Mouse (Mus musculus) cerebellum, adult 11-12 months (tissue): Measurements from ENCODE around the gene Best3.

Experiments used
- DNase-seq: peaks from one replicate; pipeline ENCODE4 v3.0.0; 2022

Best3 gene

GRCm38 (mm10) chr10:116986264-116987082 lies at the start of gene Best3:
Gene Best3 (plus strand): TSS chr10:116986314.
- DNase-seq: no peak

DNA sequence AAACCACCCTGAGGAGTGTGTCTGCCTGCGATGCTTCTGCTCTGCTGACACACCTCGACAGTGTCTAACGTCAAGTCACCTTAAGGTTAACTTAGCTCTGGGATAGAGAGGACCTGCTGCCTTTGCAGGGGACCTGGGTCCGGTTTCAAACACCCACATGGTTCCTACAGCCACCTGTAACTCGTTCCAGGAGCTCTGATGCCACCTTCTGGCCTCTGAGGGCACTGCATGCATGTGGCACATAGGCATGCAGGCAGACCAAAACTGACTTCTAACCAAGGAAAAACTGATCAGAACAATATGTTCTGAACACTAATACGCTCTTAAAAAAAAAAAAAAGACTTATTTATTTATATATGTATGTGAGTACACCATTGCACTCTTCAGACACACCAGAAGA lies 43.1 kb upstream of the Best3 start:
- DNase-seq: no peak

- no peak for DNase-seq
Observed at GRCm38 (mm10) chr10:116944144-116944543, 42.0 kb upstream of the Best3 start.

DNA sequence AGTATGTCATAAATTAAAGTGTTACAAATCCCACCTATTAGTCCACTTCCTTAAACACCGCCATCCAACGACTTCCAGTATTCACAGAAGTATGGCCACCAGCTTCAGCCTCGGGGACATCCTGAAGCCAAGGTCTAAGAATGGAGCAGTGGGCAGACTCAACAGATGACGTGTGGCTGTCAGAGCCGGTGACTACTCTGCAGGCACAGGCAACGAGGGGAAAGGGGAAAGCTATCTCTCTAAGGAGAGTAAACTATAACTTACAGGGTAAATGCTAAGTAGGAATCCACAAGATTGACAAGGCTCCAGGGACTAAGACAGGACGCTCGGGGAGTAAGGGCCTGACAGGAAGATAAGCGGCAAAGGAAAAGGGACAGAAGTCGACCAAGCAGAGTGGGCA lies 41.2 kb upstream of the Best3 start:
- DNase-seq: no peak

DNA sequence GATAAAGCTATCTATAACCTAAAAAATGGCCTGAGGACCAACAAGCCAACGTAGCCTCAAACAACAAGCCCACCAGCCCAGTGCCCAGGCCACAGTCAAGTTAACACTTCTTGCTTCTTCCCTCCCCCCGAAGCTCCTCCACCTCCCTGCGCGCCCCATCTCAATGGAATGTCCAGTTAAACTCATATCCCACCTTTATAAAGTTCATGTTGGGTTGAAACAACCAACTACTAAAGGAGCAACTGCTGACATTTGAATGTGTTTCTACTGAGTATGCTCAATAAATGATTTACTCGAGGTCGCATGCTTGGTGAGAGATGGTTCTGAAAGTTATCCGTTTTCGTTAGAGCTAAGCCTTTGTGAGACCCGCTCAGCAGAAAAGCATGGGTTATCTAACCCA lies 37.7 kb upstream of the Best3 start:
- no peak for DNase-seq

DNA sequence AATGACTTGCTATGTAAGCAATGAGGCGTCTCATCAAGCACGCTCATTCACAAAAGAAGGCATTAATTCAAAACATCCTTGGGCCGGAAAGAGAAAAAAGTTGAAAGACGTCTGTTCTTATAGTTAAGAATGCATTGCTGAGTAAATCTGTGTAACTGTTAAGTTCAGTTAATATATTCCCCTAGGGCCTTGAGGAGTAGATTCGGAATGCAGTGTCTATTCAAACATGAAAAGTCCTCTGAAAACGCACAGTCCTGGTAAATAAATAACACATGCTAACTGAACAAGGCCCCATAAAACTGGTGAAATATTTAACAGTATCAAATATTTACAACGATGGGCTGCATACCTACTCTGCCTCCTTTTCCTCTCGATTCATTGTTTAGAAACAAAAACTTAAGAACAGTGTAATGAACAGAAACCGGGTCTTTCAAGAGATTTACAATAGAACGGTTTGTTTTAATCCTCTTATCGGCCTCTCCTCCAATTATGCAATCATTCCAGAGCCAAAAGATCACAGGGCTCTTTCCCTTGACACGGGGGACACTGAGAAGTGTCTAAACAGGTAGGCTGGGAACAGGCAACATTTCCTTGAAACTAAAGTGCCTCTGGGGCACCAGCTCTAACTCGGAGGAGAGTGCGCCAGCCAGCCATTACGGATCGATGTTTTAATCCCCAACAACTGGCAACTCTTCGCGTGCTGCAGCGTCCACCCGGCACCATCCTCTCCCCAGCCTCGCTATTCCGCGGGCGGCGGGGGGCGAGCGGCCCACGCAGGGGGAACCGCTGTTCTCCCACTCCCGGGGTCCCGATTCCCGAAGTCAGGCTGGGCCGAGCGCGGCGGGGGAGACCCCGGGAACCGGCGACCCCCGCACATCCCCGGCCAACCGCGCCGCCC lies 36.8 kb upstream of the Best3 start:
- peak; percentile 70 for DNase-seq

DNA sequence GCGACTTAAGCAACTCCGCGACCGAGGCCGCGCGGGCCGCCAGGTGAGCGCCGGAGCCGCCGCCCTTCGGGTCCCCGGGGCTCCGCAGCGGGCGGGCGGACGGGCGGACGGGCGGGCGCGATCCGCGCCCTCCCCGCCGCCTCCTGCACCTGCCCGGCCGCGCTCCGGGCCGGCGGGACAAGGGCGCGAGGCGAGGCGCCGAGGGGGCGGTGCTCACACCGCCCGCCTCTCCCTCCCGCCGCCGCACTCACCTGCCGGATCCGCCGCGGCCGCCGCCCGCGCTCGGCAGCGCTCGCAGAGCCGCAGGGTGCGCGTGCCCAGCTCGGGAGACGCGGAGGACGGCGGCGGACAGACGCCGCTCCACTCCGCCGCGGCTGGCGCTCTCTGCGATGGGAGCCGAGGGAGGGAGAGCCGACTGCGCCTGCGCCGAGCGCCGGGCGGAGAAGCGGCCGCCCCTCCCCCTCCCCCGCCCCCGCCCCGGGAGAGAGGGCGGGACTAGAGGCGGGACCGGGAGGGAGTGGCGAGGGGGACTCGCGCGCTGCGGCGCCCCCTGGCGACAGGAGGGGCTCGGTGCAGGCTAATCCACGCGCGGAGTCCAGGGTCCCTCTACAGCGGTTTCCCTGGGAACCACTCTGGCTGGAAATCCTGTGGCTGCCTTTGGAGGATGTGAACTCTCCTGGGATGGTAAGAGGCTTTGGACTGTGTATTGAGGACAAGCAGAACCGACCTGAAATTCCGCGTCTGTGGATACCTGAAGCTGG lies 35.9 kb upstream of the Best3 start, which contains the start of gene Rab3ip:
Gene Rab3ip (minus strand): TSS at position 761 of the 761 bp plus-strand sequence.
- DNase-seq: peak; percentile 91

- DNase-seq: peak; percentile 29
Observed at GRCm38 (mm10) chr10:116950886-116951285, 35.2 kb upstream of the Best3 start.

DNA sequence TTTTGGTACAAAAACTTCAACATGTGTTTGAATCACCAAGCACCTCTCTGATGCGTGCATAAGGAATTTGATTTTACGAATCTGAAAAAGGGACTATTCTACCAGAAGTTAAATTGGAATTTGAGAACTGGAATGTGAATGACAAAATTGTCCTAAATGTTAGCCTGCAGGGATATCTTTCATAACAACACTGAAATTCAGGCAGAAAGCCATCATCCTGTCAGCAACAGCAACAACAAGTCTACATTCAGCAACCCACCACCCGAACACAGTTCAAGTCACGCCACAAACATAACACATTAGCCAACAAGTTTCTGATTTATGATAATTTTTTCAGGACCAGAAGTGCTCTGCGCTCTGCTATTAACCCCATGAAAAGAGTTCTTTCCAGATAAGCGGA lies 30.9 kb upstream of the Best3 start:
- no peak for DNase-seq

GRCm38 (mm10) chr10:116956483-116957158 lies 29.5 kb upstream of the Best3 start:
- no peak for DNase-seq

DNA sequence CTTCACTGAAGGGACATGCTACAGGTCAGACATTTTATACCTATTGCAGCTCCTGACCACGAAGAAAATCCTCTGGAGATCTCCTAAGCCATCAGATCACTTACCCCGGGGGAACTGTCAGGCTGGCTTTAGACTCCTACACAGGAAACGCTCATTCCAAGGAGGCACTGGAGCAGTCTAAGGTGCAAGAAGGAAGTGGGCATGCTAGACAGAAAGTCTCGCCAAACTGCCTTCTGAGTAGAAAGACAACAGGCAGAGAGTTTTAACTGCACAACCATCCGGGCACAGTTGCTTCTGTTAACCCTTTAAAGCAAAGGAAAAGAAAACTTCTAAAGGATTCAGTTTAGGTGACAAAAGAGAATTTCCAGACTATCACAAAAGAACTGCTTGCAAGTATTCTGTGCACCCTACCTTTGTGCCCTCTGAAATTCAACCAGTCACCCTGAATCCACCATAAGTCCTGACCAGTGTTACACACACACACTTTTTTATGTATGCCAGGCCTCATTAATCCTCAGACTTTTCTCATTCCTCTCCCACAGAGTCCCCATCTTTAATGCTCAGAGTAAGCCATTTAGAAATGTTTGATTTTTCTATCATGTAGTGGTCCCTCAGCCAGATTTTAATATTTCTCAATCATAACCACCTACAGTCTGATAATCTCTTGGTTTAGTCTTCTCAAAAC lies 28.1 kb upstream of the Best3 start:
- no peak for DNase-seq

DNA sequence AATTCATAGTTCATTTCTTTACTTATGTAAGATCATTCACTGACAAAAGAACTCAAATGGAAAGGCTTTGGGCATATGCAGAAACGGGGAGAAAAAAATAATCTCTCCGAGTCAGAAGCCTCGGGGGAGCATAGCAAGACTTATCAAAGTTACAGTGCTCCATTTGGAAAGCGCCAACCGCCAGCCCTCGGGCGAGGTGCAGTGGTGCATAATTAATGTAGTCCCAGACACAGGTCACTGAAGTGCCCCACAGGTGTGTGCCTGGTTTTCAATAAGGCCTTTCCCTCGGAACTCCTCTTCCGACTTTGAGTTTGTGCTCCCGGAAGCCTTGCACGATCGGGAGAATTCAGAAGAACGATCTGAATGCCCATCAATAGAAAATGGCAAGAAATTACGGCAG lies 24.0 kb upstream of the Best3 start:
- no peak for DNase-seq

DNA sequence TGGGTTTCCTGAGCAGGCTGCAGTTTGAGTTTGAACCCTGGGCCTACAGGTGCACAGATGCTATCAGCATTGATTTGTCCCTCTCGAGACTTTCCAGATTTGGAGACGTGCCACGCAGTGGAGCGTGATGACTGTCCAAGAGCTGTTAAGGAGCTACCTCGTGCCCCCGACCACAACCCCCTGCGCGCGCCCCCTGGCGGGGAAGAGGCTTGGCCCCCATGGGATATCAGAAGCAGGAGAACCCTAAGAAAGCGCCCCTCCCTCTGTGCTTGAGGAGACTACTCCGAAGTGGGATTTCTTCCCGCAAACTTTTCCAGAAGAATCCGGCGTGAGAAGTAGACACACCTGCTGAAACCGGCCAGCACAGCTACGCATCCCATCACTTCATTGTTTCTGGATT lies 23.3 kb upstream of the Best3 start:
- no peak for DNase-seq

DNA sequence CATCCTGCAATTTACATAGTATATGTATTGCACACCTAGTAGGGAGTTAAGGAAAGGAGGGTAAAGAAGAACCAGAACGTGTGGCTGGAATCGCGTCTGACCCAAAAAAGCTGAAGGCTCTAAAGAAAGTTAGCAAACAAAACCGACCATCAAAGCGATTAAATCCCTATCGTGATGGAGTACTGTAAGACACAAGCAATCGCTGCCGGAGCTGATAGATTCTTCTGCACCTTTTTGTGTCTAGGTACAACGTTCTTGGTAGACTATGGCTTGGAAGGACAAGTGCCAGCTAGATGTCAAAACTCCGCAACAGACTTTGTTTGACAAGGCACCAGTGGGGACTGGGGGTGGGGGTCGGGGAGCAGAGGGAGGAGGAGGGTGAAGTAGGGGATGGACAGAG lies 22.0 kb upstream of the Best3 start:
- DNase-seq: no peak

- no peak for DNase-seq
Observed at GRCm38 (mm10) chr10:116964571-116964970, 21.5 kb upstream of the Best3 start.

DNA sequence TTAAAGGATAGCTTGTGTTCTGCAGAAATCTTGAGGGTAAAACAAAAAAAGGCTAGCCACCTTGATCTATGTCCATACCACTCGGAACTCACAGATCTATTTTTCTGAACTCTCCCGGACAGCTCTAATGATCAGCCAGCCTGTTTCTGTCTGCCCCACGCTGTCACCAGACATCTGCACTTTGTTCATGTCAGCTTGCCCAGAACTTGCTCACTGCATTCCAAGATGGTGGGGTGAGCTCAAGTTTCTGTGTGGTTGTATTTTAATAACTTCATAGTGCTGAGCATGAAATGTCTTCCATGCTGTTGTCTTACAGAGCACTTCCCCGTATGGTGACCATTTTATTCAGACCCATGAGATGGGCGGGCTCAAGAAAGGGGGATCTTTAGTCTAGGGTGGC lies 20.8 kb upstream of the Best3 start:
- DNase-seq: no peak

DNA sequence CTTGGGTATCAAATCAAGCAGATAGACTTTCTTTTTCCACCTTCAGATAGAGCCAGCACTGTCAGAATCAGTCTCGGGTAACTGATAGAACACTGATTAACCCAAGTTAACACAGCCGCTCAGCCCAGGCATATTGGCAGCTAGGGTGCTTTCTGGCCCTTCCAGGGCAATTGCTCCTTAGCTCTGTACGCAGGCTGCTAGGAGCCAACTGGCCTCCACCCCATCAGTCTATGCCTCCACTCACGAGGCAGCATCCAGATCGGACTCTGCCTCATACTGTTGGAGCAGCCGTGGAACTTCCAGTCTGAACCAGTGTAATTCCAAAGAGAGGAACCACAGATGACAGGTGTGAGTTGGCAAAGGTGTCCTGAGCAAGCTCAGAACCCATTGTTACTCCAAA lies 20.0 kb upstream of the Best3 start:
- DNase-seq: no peak

DNA sequence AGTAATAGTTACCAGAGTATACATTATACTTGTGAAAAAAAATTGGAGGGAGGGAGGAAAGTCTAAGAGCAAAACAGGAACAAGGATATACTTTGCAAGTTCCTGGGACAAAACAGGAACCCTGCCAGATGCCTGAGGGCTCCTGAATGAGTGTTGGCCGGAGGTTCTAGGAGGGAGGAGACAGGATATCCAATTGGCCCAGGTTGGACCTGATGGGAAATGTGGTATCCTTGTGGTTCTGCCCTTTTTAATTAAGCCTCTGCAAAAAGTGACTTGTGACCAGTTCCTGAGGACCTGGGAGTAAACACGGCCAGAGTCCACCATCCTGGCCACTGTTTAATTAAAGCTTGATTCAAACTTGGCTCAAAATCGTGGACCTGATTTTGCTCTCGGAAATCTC lies 17.4 kb upstream of the Best3 start:
- no peak for DNase-seq

DNA sequence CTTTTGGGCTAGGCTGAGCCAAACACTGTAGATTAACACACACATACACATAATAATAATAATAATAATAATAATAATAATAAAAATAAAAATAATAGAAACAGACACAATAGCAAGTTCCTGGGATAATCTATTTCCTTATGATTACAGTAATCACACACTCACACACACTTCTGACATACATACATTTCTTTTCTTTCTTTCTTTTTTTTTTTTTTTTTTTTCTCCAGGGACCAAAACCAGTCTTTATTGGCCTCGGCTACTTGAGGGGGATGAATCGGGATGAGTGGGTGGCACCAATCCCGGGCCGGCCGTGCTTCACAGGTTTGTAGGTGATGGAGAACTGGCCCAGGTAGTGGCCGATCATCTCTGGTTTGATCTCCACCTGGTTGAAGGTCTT lies 13.6 kb upstream of the Best3 start, which contains the start of gene Gm10271:
Gene Gm10271 (minus strand): TSS at position 101 of the 400 bp plus-strand sequence.
- DNase-seq: no peak

- DNase-seq: no peak
Observed at GRCm38 (mm10) chr10:116977455-116977854, 8.7 kb upstream of the Best3 start.

- DNase-seq: no peak
Observed at GRCm38 (mm10) chr10:116977858-116978257, 8.3 kb upstream of the Best3 start.

DNA sequence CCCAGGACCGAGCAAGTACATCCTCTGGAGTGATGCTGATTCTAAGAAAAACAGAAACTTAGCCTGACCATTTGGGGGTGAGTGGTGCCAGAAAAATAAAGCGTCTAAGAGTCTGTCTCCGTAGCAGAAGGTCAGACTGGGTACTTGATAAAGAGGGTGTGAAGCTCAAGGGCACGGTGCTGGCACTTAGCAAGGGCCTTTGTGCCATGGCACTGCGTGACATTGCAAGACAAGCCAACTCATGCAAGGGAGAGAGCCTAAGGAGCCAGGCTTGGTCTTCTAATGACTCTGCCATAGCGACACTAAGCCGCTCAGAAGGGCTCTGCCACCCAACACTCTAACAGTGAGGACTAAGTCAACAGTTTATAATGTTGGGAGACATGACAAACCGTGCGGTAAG lies 7.3 kb upstream of the Best3 start:
- DNase-seq: no peak
